Mouse (Mus musculus) ES-E14 (cell line): Measurements from ENCODE around the gene Tmod3.
A peak's percentile ranks its signal among the peaks of the same experiment; 100 is the strongest.

ENCODE experiments used
- CHD2 ChIP-seq: IDR thresholded peaks from 2 replicates; pipeline ENCODE4 v1.6.1; 2014; ENCODE audit warnings: mild to moderate bottlenecking, low read depth, low read length, inconsistent platforms
- MAFK ChIP-seq: IDR thresholded peaks from 2 replicates; pipeline ENCODE4 v1.6.1; 2014; ENCODE audit warnings: mild to moderate bottlenecking, low read depth, low read length, inconsistent platforms; ENCODE audit not compliant: insufficient read depth

GRCm38 (mm10) chr9:75511236-75511939, 48.1 kb downstream of the Tmod3 start:
- TF ChIP-seq CHD2, result no peak
- TF ChIP-seq MAFK, result peak; percentile 53; the same call in 1 of the 2 replicates
